Comparison of ENCODE assay signal across 8 mouse cellular contexts in genomic region chr8:123041774-123042105, GRCm38 (mm10). TPM values are rescaled to one million over a fixed set of nuclear protein-coding genes. Genes with fewer than 3 reads are reported as not detected.
DNase-seq lines count a peak whose midpoint lies in the region; ATAC-seq and TF ChIP-seq lines count a peak whose summit lies in the region.

No protein-coding gene starts in this region.

- H3K4me3 ChIP-seq in heart, embryonic 10.5 days = peak overlapping the region; percentile 100
- peak overlapping the region; percentile 92 for H3K4me3 ChIP-seq in E14TG2a.4 (replicated peaks; ENCODE audit: low read length)
- peak overlapping the region; percentile 100 for H3K4me3 ChIP-seq in forebrain, embryonic 15.5 days
- peak overlapping the region; percentile 100 for H3K4me3 ChIP-seq in lung, postnatal 0 days (ENCODE audit: low read depth, low read length)

- peak overlapping the region; percentile 100 for H3K27ac ChIP-seq in heart, embryonic 10.5 days
- H3K27ac ChIP-seq in forebrain, embryonic 15.5 days (replicated peaks) = peak overlapping the region; percentile 93
- H3K27ac ChIP-seq in lung, postnatal 0 days (ENCODE audit: low read length) = peak overlapping the region; percentile 100

- no peak for ATAC-seq in forebrain, embryonic 15.5 days (replicated peaks)
- ATAC-seq in lung, postnatal 0 days = peak; percentile 2

- no peaks in the 10 kb centered on the region for H3K27me3 ChIP-seq in heart, embryonic 10.5 days (ENCODE audit: insufficient read depth, poor library complexity, severe bottlenecking)
- H3K27me3 ChIP-seq in E14TG2a.4 (ENCODE audit: insufficient read depth, low read length) = no peaks in the 10 kb centered on the region
- H3K27me3 ChIP-seq in forebrain, embryonic 15.5 days = no peaks in the 10 kb centered on the region
- H3K27me3 ChIP-seq in lung, postnatal 0 days (replicated peaks; ENCODE audit: insufficient read depth, low read length) = no peaks in the 10 kb centered on the region

- DNase-seq in heart, embryonic 10.5 days (ENCODE audit: low spot score) = no peak
- DNase-seq in heart, adult 8-10 months (ENCODE audit: low spot score) = no peak
- no peak for DNase-seq in lung, postnatal 0 days (ENCODE audit: low spot score)
- DNase-seq in embryo, embryonic 9.5 days (ENCODE audit: extremely low spot score) = no peak
- DNase-seq in spleen, postnatal 4 days (ENCODE audit: low spot score in 2 of 2) = no peak
- DNase-seq in adrenal gland, adult 18-20 months (ENCODE audit: low spot score in 2 of 2) = no peak

- H3K4me1 ChIP-seq in heart, embryonic 10.5 days = peaks cover 40% of the 10 kb centered on the region
- peaks cover 64% of the 10 kb centered on the region for H3K4me1 ChIP-seq in E14TG2a.4 (replicated peaks; ENCODE audit: low read depth, low read length)
- peaks cover 49% of the 10 kb centered on the region for H3K4me1 ChIP-seq in forebrain, embryonic 15.5 days
- H3K4me1 ChIP-seq in lung, postnatal 0 days (ENCODE audit: insufficient read depth, low read depth, low read length) = peaks cover 12% of the 10 kb centered on the region; the same call in 1 of the 2 replicates

- TF ChIP-seq CTCF in E14TG2a.4 (conservative IDR thresholded peaks at IDR 0.05; ENCODE audit: low read length) = no peak
- TF ChIP-seq CTCF in lung, postnatal 0 days (IDR thresholded peaks at IDR 0.05) = no peak

- TF ChIP-seq EP300 in lung, postnatal 0 days (IDR thresholded peaks at IDR 0.05) = no peak

- peak overlapping the region; percentile 75 for H3K4me2 ChIP-seq in forebrain, embryonic 15.5 days (replicated peaks)
- peak overlapping the region; percentile 76 for H3K4me2 ChIP-seq in lung, postnatal 0 days (replicated peaks; ENCODE audit: low read depth, low read length)

- 2% methylated on average over 60 of the region's 60 CpGs for WGBS in heart, embryonic 10.5 days
- under 1% methylated on average over 56 of the region's 60 CpGs for WGBS in forebrain, embryonic 15.5 days
- 2% methylated on average over 18 of the region's 60 CpGs for WGBS in lung, postnatal 0 days

- H3K36me3 ChIP-seq in heart, embryonic 10.5 days = 0 out of 2 replicates have a peak, but pooled peaks cover 6% of the 10 kb centered on the region
- H3K36me3 ChIP-seq in E14TG2a.4 (ENCODE audit: insufficient read depth, low read length) = peaks cover 26% of the 10 kb centered on the region
- H3K36me3 ChIP-seq in forebrain, embryonic 15.5 days = no peaks in the 10 kb centered on the region
- no peaks in the 10 kb centered on the region for H3K36me3 ChIP-seq in lung, postnatal 0 days (ENCODE audit: insufficient read depth, low read length)

- peak overlapping the region; percentile 98 for H3K9ac ChIP-seq in forebrain, embryonic 15.5 days (replicated peaks)
- peak overlapping the region; percentile 93 for H3K9ac ChIP-seq in lung, postnatal 0 days (replicated peaks; ENCODE audit: low read depth)

- no peaks in the 10 kb centered on the region for H3K9me3 ChIP-seq in heart, embryonic 10.5 days
- H3K9me3 ChIP-seq in E14TG2a.4 (ENCODE audit: low read length) = no peaks in the 10 kb centered on the region
- no peaks in the 10 kb centered on the region for H3K9me3 ChIP-seq in forebrain, embryonic 15.5 days
- H3K9me3 ChIP-seq in lung, postnatal 0 days (ENCODE audit: low read length) = no peaks in the 10 kb centered on the region

RNA-seq across cellular contexts. Expression of gene Ankrd11, which starts 0.3 kb away (rescaled TPM):
- polyA plus RNA-seq in heart, embryonic 10.5 days (2016; fragmentation: Nextera tagmentation; extraction: Ambion mirVana) = 32.9 TPM in 2 replicates
- 10 to 100 TPM; 71.5 to 75.9 (median 75.2) TPM for total RNA-seq in heart, adult 8-10 months (2022)
- 53.3 and 76.2 TPM in 2 replicates for polyA plus RNA-seq in forebrain, embryonic 15.5 days (2015; fragmentation: Nextera tagmentation; extraction: Ambion mirVana)
- polyA plus RNA-seq in lung, postnatal 0 days (2015; fragmentation: Nextera tagmentation; extraction: Ambion mirVana) = 46.5 and 60.1 TPM in 2 replicates
- 10 to 100 TPM; 69.1 to 93.7 TPM for total RNA-seq in adrenal gland, adult 18-20 months (2021)

RNA-seq across cellular contexts. Expression of gene Spg7, which starts 21.0 kb away (rescaled TPM):
- polyA plus RNA-seq in heart, embryonic 10.5 days (2016; fragmentation: Nextera tagmentation; extraction: Ambion mirVana) = 57.4 and 63.0 TPM in 2 replicates
- total RNA-seq in heart, adult 8-10 months (2022) = 10 to 100 TPM; 86.9 to 99.5 (median 95.3) TPM
- 47.0 and 47.2 TPM in 2 replicates for polyA plus RNA-seq in forebrain, embryonic 15.5 days (2015; fragmentation: Nextera tagmentation; extraction: Ambion mirVana)
- polyA plus RNA-seq in lung, postnatal 0 days (2015; fragmentation: Nextera tagmentation; extraction: Ambion mirVana) = 22.7 and 27.3 TPM in 2 replicates
- total RNA-seq in adrenal gland, adult 18-20 months (2021) = 10 to 100 TPM; 86.9 to 88.3 TPM
